Comparison of ENCODE assay signal across 31 mouse cellular contexts in genomic region chr10:61171654-61172053, GRCm38 (mm10). TPM values are rescaled to one million over a fixed set of nuclear protein-coding genes. Genes with fewer than 3 reads are reported as not detected.
"Had no signal": no experiment of that assay in that cellular context is flagged by ENCODE, and none has a peak within 500 bp of the region (broad histone marks: within the 10 kb centered on the region; RNA-seq: fewer than 3 reads in every experiment).

Tbata (plus strand) TSS chr10:61171954.

- H3K27ac ChIP-seq: gastrocnemius, adult 2 months; heart, embryonic 10.5 days; hindbrain, embryonic 10.5 days; hindbrain, embryonic 12.5 days; hindbrain, embryonic 14.5 days; intestine, embryonic 15.5 days; layer of hippocampus, adult 2 months; left cerebral cortex, adult 2 months; limb, embryonic 10.5 days; limb, embryonic 12.5 days had no signal

- ATAC-seq: hindbrain, embryonic 16.5 days; inflammation-experienced regulatory T-cells, adult 6 months; intestine, embryonic 15.5 days; intestine, postnatal 0 days had no signal

- H3K4me2 ChIP-seq: heart, embryonic 12.5 days; hindbrain, embryonic 12.5 days; hindbrain, embryonic 14.5 days; intestine, embryonic 15.5 days; limb, embryonic 12.5 days; liver, embryonic 11.5 days had no signal

- H3K27me3 ChIP-seq: intestine, embryonic 15.5 days had no signal

- H3K9ac ChIP-seq: heart, embryonic 12.5 days; hindbrain, embryonic 12.5 days; hindbrain, embryonic 14.5 days; intestine, embryonic 15.5 days; limb, embryonic 12.5 days had no signal

- H3K9me3 ChIP-seq: heart, embryonic 10.5 days; heart, embryonic 12.5 days; hindbrain, embryonic 10.5 days; hindbrain, embryonic 12.5 days; intestine, embryonic 15.5 days; limb, embryonic 10.5 days; limb, embryonic 12.5 days had no signal

- DNase-seq: gastrocnemius, adult 2 months; gastrocnemius, postnatal 10 days; gastrocnemius, postnatal 25 days; heart, adult 18-20 months; heart, postnatal 14 days; heart, postnatal 4 days; kidney, adult 18-20 months; kidney, adult 8-10 months; kidney, postnatal 10 days; kidney, postnatal 25 days; kidney, postnatal 4 days; liver had no signal

- H3K36me3 ChIP-seq: heart, embryonic 10.5 days; heart, embryonic 12.5 days; hindbrain, embryonic 10.5 days; hindbrain, embryonic 12.5 days; intestine, embryonic 15.5 days; limb, embryonic 10.5 days; limb, embryonic 12.5 days had no signal

- H3K4me3 ChIP-seq: gastrocnemius, adult 2 months; heart, embryonic 10.5 days; heart, embryonic 12.5 days; hindbrain, embryonic 10.5 days; hindbrain, embryonic 12.5 days; intestine, embryonic 15.5 days; layer of hippocampus, adult 2 months; left cerebral cortex, adult 2 months; limb, embryonic 10.5 days; limb, embryonic 12.5 days had no signal

RNA-seq across cellular contexts. Expression of gene Tbata, which starts in this region (rescaled TPM):
- total RNA-seq: gastrocnemius, adult 2 months; gastrocnemius, postnatal 10 days; gastrocnemius, postnatal 25 days; gastrocnemius, postnatal 4 days; granulocyte monocyte progenitor cell, adult 5-6 weeks; heart, adult 18-20 months; heart, adult 8-10 months; heart, postnatal 4 days had no signal
- polyA plus RNA-seq: heart, embryonic 10.5 days; heart, embryonic 12.5 days; heart, embryonic 14.5 days; hindbrain, embryonic 14.5 days; inflammation-experienced regulatory T-cells, adult 6 months; intestine, embryonic 15.5 days; intestine, postnatal 0 days; kidney, embryonic 14.5 days; limb, embryonic 10.5 days; limb, embryonic 12.5 days; liver, embryonic 11.5 days had no signal
